Mouse (Mus musculus) liver, adult 2 months (tissue): ENCODE results near the gene Atxn7l1.

Experiments
- CTCF ChIP-seq: fragments of 200-500 bp; IDR thresholded peaks from 2 replicates; pipeline ENCODE4 v1.5.1; 2011; ENCODE audit warnings: low read depth, low read length, control low read depth
- POLR2A ChIP-seq: fragments of 200-500 bp; IDR thresholded peaks from 2 replicates; pipeline ENCODE4 v1.6.1; 2011; ENCODE audit warnings: low read length, control low read depth; ENCODE audit not compliant: insufficient read depth; ENCODE audit errors: extremely low read depth

DNA sequence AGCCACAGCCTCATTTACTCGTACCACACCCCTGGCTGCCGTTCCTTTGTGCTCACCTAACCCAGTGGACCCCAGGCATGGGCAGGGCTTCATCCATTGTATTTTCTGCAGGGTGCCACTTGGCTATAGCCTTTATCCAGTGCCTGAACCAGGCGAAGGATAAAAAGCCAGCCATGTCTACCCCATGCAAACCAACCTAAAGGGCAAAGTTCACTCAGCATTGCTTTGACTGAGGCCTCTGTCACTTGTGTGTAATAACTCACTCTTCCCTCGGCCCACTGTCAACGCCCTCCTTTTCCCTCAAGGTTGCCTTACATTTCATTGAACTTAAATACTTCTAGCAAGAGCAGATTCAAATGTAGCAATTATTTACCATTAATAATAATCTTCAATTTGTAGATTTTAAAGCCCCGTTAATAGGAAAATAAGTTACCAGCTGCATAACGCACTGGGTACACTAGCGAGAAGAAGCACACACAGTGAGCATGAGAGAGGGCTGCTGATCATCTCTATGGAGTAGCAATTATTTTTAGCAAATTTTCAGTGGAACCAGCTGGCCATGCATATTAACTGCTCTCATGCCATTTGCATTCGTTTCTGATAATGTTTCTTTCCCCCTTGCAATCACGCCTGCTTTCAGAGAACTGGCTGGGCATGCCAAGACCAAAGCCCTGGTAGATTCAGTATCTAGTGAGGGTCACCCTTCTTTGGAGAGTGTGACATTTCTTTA, 40.9 kb upstream of the Atxn7l1 start:
- TF ChIP-seq CTCF (no peak), POLR2A (no peak)
